Mouse (Mus musculus) kidney, postnatal 0 days (tissue): ENCODE measurements around the gene Anks6. TPM values are rescaled to one million over a fixed set of nuclear protein-coding genes. Genes with fewer than 3 reads are reported as not detected.
"Not testable (repeated sequence)": the region's sequence is repeated elsewhere in the genome, so short reads cannot be mapped to it uniquely, and the experiment has no call there.

ENCODE experiments used
- ATAC-seq: fragments of 200-750 bp; cut with Nextera tagmentation; replicated peaks from 2 replicates; pipeline ENCODE4 v1.8.0; 2017; ENCODE audit warnings: low read depth, moderate number of reproducible peaks, moderate TSS enrichment, moderate library complexity; ENCODE audit not compliant: low FRiP score
- DNase-seq: peaks from one replicate; pipeline ENCODE4 v3.0.0-alpha.2; 2016; ENCODE audit warnings: low spot score
- H3K27ac ChIP-seq: fragments of 300-500 bp; sonication (generic); 2 replicates; pipeline ENCODE4 v1.5.1; 2014; ENCODE audit warnings: mild to moderate bottlenecking
- H3K27me3 ChIP-seq: fragments of 300-500 bp; sonication (generic); 2 replicates; pipeline ENCODE4 v1.6.1; 2014; ENCODE audit warnings: low read length, mixed read lengths; ENCODE audit not compliant: insufficient read depth
- H3K36me3 ChIP-seq: fragments of 300-500 bp; sonication (generic); 2 replicates; pipeline ENCODE4 v1.6.1; 2014; ENCODE audit warnings: low read length, mixed read lengths; ENCODE audit not compliant: insufficient read depth
- H3K4me1 ChIP-seq: fragments of 300-500 bp; sonication (generic); replicated peaks from 2 replicates; pipeline ENCODE4 v1.6.1; 2014; ENCODE audit warnings: antibody characterized with exemption, low read length, mixed read lengths; ENCODE audit not compliant: insufficient read depth
- H3K4me2 ChIP-seq: fragments of 300-500 bp; sonication (generic); 2 replicates; pipeline ENCODE4 v1.6.1; 2014; ENCODE audit warnings: mild to moderate bottlenecking, low read length, moderate library complexity, mixed read lengths
- H3K4me3 ChIP-seq: fragments of 300-500 bp; sonication (generic); replicated peaks from 2 replicates; pipeline ENCODE4 v1.5.1; 2014; ENCODE audit warnings: low read depth, low read length
- H3K9ac ChIP-seq: fragments of 300-500 bp; sonication (generic); 2 replicates; pipeline ENCODE4 v1.6.1; 2014; ENCODE audit warnings: low read depth, low read length
- H3K9me3 ChIP-seq: fragments of 300-500 bp; sonication (generic); replicated peaks from 2 replicates; pipeline ENCODE4 v1.6.1; 2016; ENCODE audit warnings: low read length, inconsistent platforms, mixed read lengths
- CTCF ChIP-seq: IDR thresholded peaks from 2 replicates; pipeline ENCODE4 v1.5.1; 2016; ENCODE audit warnings: antibody characterized with exemption, low read depth, mild to moderate bottlenecking, moderate library complexity
- WGBS: fragments of 180-500 bp; shearing (Covaris S2); extraction: QIAGEN DNeasy Blood & Tissue Kit; methylation state at CpG from one replicate; pipeline ENCODE4 v1.1.7; 2014; 5-methylcytosine and 5-hydroxymethylcytosine counted together
- polyA plus RNA-seq: library from polyadenylated mRNA; unstranded; fragments of >200 nt; fragmentation: Nextera tagmentation; extraction: Ambion mirVana; gene quantifications from 2 replicates; pipeline ENCODE4 v1.2.1, GENCODE M21; 2015

Anks6 gene
- polyA plus RNA-seq, 1 experiment from 2014 or later, result 6.4 TPM

DNA sequence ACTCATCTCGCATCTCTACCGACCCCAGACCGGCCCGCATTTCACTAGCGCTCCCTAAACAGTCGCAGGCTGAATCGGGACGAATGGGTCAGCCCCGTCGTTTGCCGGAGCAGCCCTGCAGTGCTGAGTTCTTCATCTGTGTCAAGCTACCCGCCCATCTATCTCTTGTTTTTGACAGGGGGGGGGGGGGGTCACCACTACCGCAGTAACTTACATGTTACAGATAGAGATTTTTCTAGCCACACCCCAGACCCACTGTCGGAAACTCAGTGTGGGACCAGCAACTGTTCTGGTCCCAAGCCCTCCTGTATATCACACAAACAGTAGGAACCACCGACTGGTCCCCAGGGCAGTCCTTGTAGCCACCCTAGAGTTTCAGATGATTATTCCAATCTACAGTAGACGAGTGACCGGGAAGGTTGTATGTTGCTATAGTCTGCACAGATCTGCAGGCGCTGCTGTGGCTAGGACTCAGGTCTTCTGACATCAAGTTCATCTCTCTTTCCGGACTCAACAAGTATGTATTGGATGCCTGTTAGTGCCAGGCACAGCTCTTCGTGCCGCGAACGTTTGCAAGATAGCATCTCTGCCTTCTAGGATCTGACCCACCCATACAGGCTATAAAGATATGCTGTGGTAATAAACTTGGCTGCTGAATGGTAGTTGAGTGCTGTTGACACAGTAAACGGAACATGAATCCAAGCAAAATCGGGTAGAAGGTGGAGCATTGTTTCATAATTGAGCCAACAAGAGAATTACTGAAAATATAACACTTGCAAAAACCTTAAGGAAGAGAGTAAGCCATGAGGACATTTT lies 491 bp upstream of the Anks6 start:
- peak overlapping the region; percentile 81 for H3K4me3 ChIP-seq
- H3K27me3 ChIP-seq, result no peaks in the 10 kb centered on the region
- H3K36me3 ChIP-seq, result no peaks in the 10 kb centered on the region
- WGBS, result 30% methylated on average over 25 of the region's 25 CpGs
- peak; percentile 10; the same call in 1 of the 2 replicates for ATAC-seq
- H3K27ac ChIP-seq, result peak overlapping the region; percentile 26; the same call in 1 of the 2 replicates
- H3K4me2 ChIP-seq, result peak overlapping the region; percentile 88
- H3K4me1 ChIP-seq, result peaks cover 7% of the 10 kb centered on the region; the same call in 1 of the 2 replicates
- peak overlapping the region; percentile 86 for H3K9ac ChIP-seq
- DNase-seq, result no peak
- TF ChIP-seq CTCF, result no peak
- no peaks in the 10 kb centered on the region for H3K9me3 ChIP-seq

DNA sequence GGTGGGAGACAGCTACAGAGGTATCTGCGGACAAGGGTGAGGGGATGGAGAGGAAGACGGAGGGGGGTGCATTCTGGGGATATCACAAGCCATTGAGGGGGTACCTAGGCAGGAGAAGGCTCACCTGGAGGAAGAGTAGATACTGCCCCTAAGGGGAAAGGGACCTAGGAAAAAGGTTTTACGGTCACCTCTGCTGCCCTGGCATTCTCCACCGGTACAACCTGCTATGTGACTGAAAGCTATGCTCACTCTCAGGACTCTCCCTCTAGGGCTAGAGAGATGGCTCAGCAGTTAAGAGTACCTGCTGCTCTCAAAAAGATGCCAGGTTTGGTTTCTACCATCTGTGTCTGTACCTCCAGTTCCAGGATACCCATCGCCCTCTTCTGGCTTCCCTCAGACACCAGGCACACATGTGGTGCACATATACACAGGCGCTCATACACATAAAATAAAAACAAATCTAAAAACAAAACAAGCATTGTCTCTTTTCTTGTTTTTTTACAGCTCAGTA lies 1.6 kb downstream of the Anks6 start:
- ATAC-seq, result no peak
- DNase-seq, result no peak
- no peak overlapping the region for H3K9ac ChIP-seq
- H3K36me3 ChIP-seq, result no peaks in the 10 kb centered on the region
- no peaks in the 10 kb centered on the region for H3K27me3 ChIP-seq
- H3K4me3 ChIP-seq, result peak overlapping the region; percentile 81; the same call in 1 of the 2 replicates
- H3K4me1 ChIP-seq, result peaks cover 13% of the 10 kb centered on the region; the same call in 1 of the 2 replicates
- no peak overlapping the region for H3K27ac ChIP-seq
- H3K4me2 ChIP-seq, result no peak overlapping the region
- 94% methylated on average over 6 of the region's 6 CpGs for WGBS
- H3K9me3 ChIP-seq, result no peaks in the 10 kb centered on the region
- no peak for TF ChIP-seq CTCF

DNA sequence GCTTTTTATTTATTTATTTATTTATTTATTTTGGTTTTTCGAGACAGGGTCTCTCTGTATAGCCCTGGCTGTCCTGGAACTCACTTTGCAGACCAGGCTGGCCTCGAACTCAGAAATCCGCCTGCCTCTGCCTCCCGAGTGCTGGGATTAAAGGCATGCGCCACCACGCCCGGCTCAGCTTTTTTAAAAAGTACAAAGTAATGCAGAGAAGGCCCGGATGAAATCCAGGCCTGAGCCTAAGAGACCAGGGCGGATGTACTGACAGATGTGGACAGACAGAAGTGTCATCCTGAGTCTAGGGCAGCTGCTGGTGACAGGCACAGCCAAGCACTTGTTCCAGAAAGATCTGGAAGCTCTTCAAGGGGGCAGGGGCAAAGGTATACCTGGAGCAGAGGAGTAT lies 2.1 kb downstream of the Anks6 start:
- not testable (repeated sequence) for H3K27me3 ChIP-seq, ATAC-seq, H3K4me3 ChIP-seq, H3K36me3 ChIP-seq, H3K9ac ChIP-seq, H3K9me3 ChIP-seq, H3K4me2 ChIP-seq, DNase-seq, H3K27ac ChIP-seq
- peaks cover 13% of the 10 kb centered on the region; the same call in 1 of the 2 replicates for H3K4me1 ChIP-seq
- WGBS, result 93% methylated on average over 9 of the region's 9 CpGs

DNA sequence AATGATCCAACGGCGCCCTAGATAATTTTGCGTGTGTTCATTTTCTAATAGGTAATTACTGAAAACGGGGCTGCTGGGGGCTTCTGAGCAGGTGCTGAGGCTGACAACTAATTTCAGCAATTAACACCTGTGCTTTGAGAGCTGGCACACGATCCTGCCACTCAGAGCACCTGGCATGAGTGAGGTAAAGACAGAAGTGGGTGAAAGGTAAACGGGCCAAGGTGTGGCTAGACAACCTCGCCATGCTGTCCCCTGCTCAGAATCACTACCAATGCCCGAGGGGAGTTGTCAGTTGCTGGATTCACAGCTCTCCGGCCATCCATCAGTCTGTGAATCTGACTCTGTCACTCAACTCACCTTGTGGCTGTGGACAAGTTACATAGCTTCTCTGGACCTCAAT lies 5.3 kb downstream of the Anks6 start:
- no peak overlapping the region for H3K9ac ChIP-seq
- H3K27me3 ChIP-seq, result no peaks in the 10 kb centered on the region
- H3K4me2 ChIP-seq, result no peak overlapping the region
- peaks cover 13% of the 10 kb centered on the region; the same call in 1 of the 2 replicates for H3K4me1 ChIP-seq
- H3K36me3 ChIP-seq, result 0 out of 2 replicates have a peak, but pooled peaks cover 2% of the 10 kb centered on the region
- DNase-seq (no peak), ATAC-seq (no peak)
- peak overlapping the region; percentile 91 for H3K27ac ChIP-seq
- WGBS, result 72% methylated on average over 9 of the region's 9 CpGs
- TF ChIP-seq CTCF, result no peak
- no peaks in the 10 kb centered on the region for H3K9me3 ChIP-seq
- H3K4me3 ChIP-seq, result no peak overlapping the region

GRCm38 (mm10) chr4:47050642-47051381 lies 6.4 kb downstream of the Anks6 start:
- peak overlapping the region; percentile 91 for H3K27ac ChIP-seq
- no peaks in the 10 kb centered on the region for H3K9me3 ChIP-seq
- WGBS, result 35% methylated on average over 10 of the region's 10 CpGs
- peak; percentile 72 for DNase-seq
- H3K4me3 ChIP-seq, result no peak overlapping the region
- H3K4me2 ChIP-seq, result peak overlapping the region; percentile 32
- peak; percentile 93 for ATAC-seq
- peak overlapping the region; percentile 23; the same call in 1 of the 2 replicates for H3K9ac ChIP-seq
- H3K4me1 ChIP-seq, result peaks cover 6% of the 10 kb centered on the region; the same call in 1 of the 2 replicates
- TF ChIP-seq CTCF, result no peak
- 0 out of 2 replicates have a peak, but pooled peaks cover 2% of the 10 kb centered on the region for H3K36me3 ChIP-seq
- H3K27me3 ChIP-seq, result no peaks in the 10 kb centered on the region

DNA sequence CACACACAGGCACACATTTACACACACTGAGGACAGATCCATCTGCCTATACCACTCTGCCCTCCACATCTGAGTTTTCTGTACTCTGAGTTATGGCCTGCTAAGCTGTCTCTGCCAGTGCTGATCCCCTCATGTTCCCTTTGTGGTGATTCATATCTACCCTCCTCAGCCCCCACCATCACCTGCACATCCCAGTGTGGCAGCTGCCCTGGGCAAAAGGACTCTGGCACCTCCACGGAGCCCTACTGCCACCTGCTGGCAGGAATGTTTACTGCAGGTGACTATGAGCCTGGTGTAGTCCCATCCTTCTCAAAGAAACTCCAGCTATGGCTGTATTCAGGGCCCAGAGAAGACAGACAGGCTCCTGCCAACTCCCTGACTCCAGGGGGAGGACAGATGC lies 7.1 kb downstream of the Anks6 start:
- DNase-seq (peak; percentile 88), ATAC-seq (peak; percentile 74)
- H3K4me2 ChIP-seq, result peak overlapping the region; percentile 30
- no peaks in the 10 kb centered on the region for H3K27me3 ChIP-seq
- H3K9ac ChIP-seq, result peak overlapping the region; percentile 6; the same call in 1 of the 2 replicates
- no peak overlapping the region for H3K4me3 ChIP-seq
- TF ChIP-seq CTCF, result peak; percentile 99
- H3K27ac ChIP-seq, result peak overlapping the region; percentile 91
- 0% methylated on average over 1 of the region's 1 CpGs for WGBS
- H3K4me1 ChIP-seq, result peaks cover 6% of the 10 kb centered on the region; the same call in 1 of the 2 replicates
- 0 out of 2 replicates have a peak, but pooled peaks cover 2% of the 10 kb centered on the region for H3K36me3 ChIP-seq
- H3K9me3 ChIP-seq, result no peaks in the 10 kb centered on the region
